Mouse (Mus musculus): Measurements from ENCODE around the gene Zscan10. TPM values are rescaled to one million over a fixed set of nuclear protein-coding genes. Genes with fewer than 3 reads are reported as not detected.

Gene Zscan10
- polyA plus RNA-seq, 1 experiment: not detected

GRCm38 (mm10) chr17:23660117-23660875, 59.6 kb downstream of the Zscan10 start, which contains the start of gene Bicdl2:
TSS of gene Bicdl2 (plus strand) at chr17:23660506.
- Histone ChIP-seq H3K27me3 (ENCODE audit: control insufficient read depth, insufficient read depth, low read length) (peaks cover 3% of the 10 kb centered on the region), H3K4me3 (ENCODE audit: extremely low read depth, insufficient read depth, insufficient read length) (peak within 1 kb of the TSS; percentile 31; the same call in 1 of the 2 replicates), H3K36me3 (ENCODE audit: control insufficient read depth, insufficient read depth, low read length) (no peaks in the 10 kb centered on the region), H3K4me1 (ENCODE audit: control insufficient read depth, insufficient read depth, insufficient read length) (peaks cover 10% of the 10 kb centered on the region; the same call in 1 of the 2 replicates), H3K27ac (ENCODE audit: insufficient read depth, low read length) (no peak within 1 kb of the TSS)
- no peak for TF ChIP-seq POLR2A (IDR thresholded peaks at IDR 0.05; ENCODE audit: low read depth, low read length)
- TF ChIP-seq CTCF (IDR thresholded peaks at IDR 0.05; ENCODE audit: extremely low read depth, insufficient read depth, insufficient read length, insufficient replicate concordance): peak; percentile 59
- WGBS: 7% methylated on average over 27 of the region's 27 CpGs
- peak in 1 of 2 experiments; percentile 46 for DNase-seq (ENCODE audit: low read depth in 1 of 2, low spot score in 2 of 2)

Other genes starting within 250 kb of the Zscan10 start
- gene Vmn2r116, start 216.3 kb upstream of the Zscan10 start, polyA plus RNA-seq (2012; rRNA removed): not detected in 2 replicates
- not detected in 2 replicates for gene Vmn2r117, start 121.2 kb upstream of the Zscan10 start, polyA plus RNA-seq (2012; rRNA removed)
- gene Zfp213, start 36.6 kb upstream of the Zscan10 start, polyA plus RNA-seq (2012; rRNA removed): 11.8 and 17.2 TPM in 2 replicates
- gene Zfp13, start 1.4 kb upstream of the Zscan10 start, polyA plus RNA-seq (2012; rRNA removed): 2.9 and 3.4 TPM in 2 replicates
- 1.3 and 2.0 TPM in 2 replicates for gene Mmp25, start 44.4 kb downstream of the Zscan10 start, polyA plus RNA-seq (2012; rRNA removed)
- gene Bicdl2, start 59.6 kb downstream of the Zscan10 start, polyA plus RNA-seq (2012; rRNA removed): 0.16 and 0.25 TPM in 2 replicates
- gene Hcfc1r1, start 72.7 kb downstream of the Zscan10 start, polyA plus RNA-seq (2012; rRNA removed): 75.0 and 90.8 TPM in 2 replicates
- gene Thoc6, start 73.0 kb downstream of the Zscan10 start, polyA plus RNA-seq (2012; rRNA removed): 24.8 and 31.1 TPM in 2 replicates
- gene Tnfrsf12a, start 76.6 kb downstream of the Zscan10 start, polyA plus RNA-seq (2012; rRNA removed): 3.8 and 4.9 TPM in 2 replicates
- 0.18 and 0.32 TPM in 2 replicates for gene Cldn6, start 78.4 kb downstream of the Zscan10 start, polyA plus RNA-seq (2012; rRNA removed)
- 0.15 and 0.19 TPM in 2 replicates for gene Cldn9, start 83.2 kb downstream of the Zscan10 start, polyA plus RNA-seq (2012; rRNA removed)
- gene 1520401A03Rik, start 121.9 kb downstream of the Zscan10 start, polyA plus RNA-seq (2012; rRNA removed): not detected in 2 replicates
- gene Pkmyt1, start 125.5 kb downstream of the Zscan10 start, polyA plus RNA-seq (2012; rRNA removed): 48.3 and 74.8 TPM in 2 replicates
- gene Paqr4, start 140.0 kb downstream of the Zscan10 start, polyA plus RNA-seq (2012; rRNA removed): 13.8 and 22.0 TPM in 2 replicates
- gene Kremen2, start 145.0 kb downstream of the Zscan10 start, polyA plus RNA-seq (2012; rRNA removed): 0.65 and 0.92 TPM in 2 replicates
- 17.4 and 21.2 TPM in 2 replicates for gene Flywch1, start 170.7 kb downstream of the Zscan10 start, polyA plus RNA-seq (2012; rRNA removed)
- 1.4 and 1.5 TPM in 2 replicates for gene Flywch2, start 185.2 kb downstream of the Zscan10 start, polyA plus RNA-seq (2012; rRNA removed)
- 601 and 671 TPM in 2 replicates for gene Srrm2, start 189.7 kb downstream of the Zscan10 start, polyA plus RNA-seq (2012; rRNA removed)
- 237 and 329 TPM in 2 replicates for gene Elob, start 228.3 kb downstream of the Zscan10 start, polyA plus RNA-seq (2012; rRNA removed)
- 0.08 and 0.09 TPM in 2 replicates for gene Prss33, start 235.2 kb downstream of the Zscan10 start, polyA plus RNA-seq (2012; rRNA removed)
- 0.14 TPM in 1 of 2 replicates, not detected in the other for gene Prss32, start 243.0 kb downstream of the Zscan10 start, polyA plus RNA-seq (2012; rRNA removed)
- gene Prss41, start 243.3 kb downstream of the Zscan10 start, polyA plus RNA-seq (2012; rRNA removed): 0.18 and 0.32 TPM in 2 replicates